Mouse (Mus musculus) heart, embryonic 14.5 days (tissue): ENCODE data around the gene Hmox2. TPM values are rescaled to one million over a fixed set of nuclear protein-coding genes. Genes with fewer than 3 reads are reported as not detected.
A peak's percentile ranks its signal among the peaks of the same experiment; 100 is the strongest.
"Not testable (repeated sequence)": the region's sequence is repeated elsewhere in the genome, so short reads cannot be mapped to it uniquely, and the experiment has no call there.

Experiments used
- ATAC-seq: fragments of 200-750 bp; cut with Nextera tagmentation; 2 replicates; pipeline ENCODE4 v1.8.0; 2017; ENCODE audit warnings: low read depth, moderate TSS enrichment; ENCODE audit not compliant: insufficient number of reproducible peaks, insufficient read depth, low FRiP score
- H3K27ac ChIP-seq, 2 experiments: fragments of 200-500 bp in 1 of 2; fragments of 300-500 bp in 1 of 2; sonication (generic) in 1 of 2; replicated peaks in 1 of 2; 2 replicates each; pipeline ENCODE4 v1.5.1; 2012 to 2014; ENCODE audit warnings: low read depth in 2 of 2, low read length in 2 of 2, control low read depth in 1 of 2, mild to moderate bottlenecking in 1 of 2, mixed read lengths in 1 of 2; ENCODE audit not compliant: control insufficient read depth in 1 of 2, insufficient read depth in 1 of 2
- H3K27me3 ChIP-seq: fragments of 300-500 bp; sonication (generic); 2 replicates; pipeline ENCODE4 v1.6.1; 2014; ENCODE audit warnings: mild to moderate bottlenecking, low read length, control low read depth; ENCODE audit not compliant: control insufficient read depth, insufficient read depth
- H3K36me3 ChIP-seq: fragments of 300-500 bp; sonication (generic); 2 replicates; pipeline ENCODE4 v1.6.1; 2014; ENCODE audit warnings: mild to moderate bottlenecking, control low read depth, low read length, mixed read lengths; ENCODE audit not compliant: control insufficient read depth, insufficient read depth
- H3K4me1 ChIP-seq, 2 experiments: fragments of 200-500 bp in 1 of 2; fragments of 300-500 bp in 1 of 2; sonication (generic) in 1 of 2; 2 replicates each; pipeline ENCODE4 v1.6.1; 2012 to 2014; ENCODE audit warnings: low read length in 2 of 2, control low read depth in 1 of 2, mixed read lengths in 1 of 2; ENCODE audit not compliant: control insufficient read depth in 2 of 2, insufficient read depth in 2 of 2
- H3K4me2 ChIP-seq: fragments of 300-500 bp; sonication (generic); 2 replicates; pipeline ENCODE4 v1.6.1; 2014; ENCODE audit warnings: mild to moderate bottlenecking, low read length
- H3K4me3 ChIP-seq, 2 experiments: fragments of 200-500 bp in 1 of 2; fragments of 300-500 bp in 1 of 2; sonication (generic) in 1 of 2; 2 replicates each; pipeline ENCODE4 v1.5.1; 2012 to 2014; ENCODE audit warnings: low read length in 2 of 2, mild to moderate bottlenecking in 2 of 2, control low read depth in 1 of 2, low read depth in 1 of 2, moderate library complexity in 1 of 2; ENCODE audit not compliant: control insufficient read depth in 1 of 2, insufficient read depth in 1 of 2
- H3K9ac ChIP-seq: fragments of 300-500 bp; sonication (generic); 2 replicates; pipeline ENCODE4 v1.6.1; 2014; ENCODE audit warnings: mild to moderate bottlenecking, low read length
- H3K9me3 ChIP-seq: fragments of 300-500 bp; sonication (generic); 2 replicates; pipeline ENCODE4 v1.6.1; 2016; ENCODE audit warnings: low read length, control low read depth; ENCODE audit not compliant: control insufficient read depth
- whole genome bisulfite sequencing: fragments of 180-500 bp; shearing (Covaris S2); extraction: QIAGEN DNeasy Blood & Tissue Kit; methylation state at CpG from one replicate; pipeline ENCODE4 v1.1.7; 2014; 5-methylcytosine and 5-hydroxymethylcytosine counted together
- polyA plus RNA-seq: library from polyadenylated mRNA; unstranded; fragments of >200 nt; fragmentation: Nextera tagmentation; extraction: Ambion mirVana; gene quantifications from 2 replicates; pipeline ENCODE4 v1.2.1, GENCODE M21; 2014

Hmox2 gene
- polyA plus RNA-seq, 1 experiment from 2014 or later, result 103 TPM

DNA sequence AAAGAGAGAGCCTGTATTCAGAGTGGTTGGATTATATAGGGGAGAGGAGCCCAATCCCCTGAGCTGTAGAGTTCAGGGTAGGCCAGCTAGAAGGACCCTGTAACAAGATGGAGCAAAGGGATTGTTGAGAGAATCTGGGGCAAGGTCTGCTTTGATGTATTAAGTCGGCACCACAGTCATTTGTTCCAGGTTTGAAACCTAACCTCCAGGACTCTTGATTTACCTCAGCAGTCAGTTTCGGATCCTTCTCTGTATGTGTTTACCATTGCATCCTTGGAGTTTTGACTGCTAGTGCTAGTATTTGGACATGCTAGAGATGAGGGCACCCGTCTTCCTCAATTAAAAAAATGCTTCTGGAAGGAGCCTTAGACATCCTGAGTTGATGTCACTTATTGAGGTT, 26.0 kb downstream of the Hmox2 start:
- no peaks in the 10 kb centered on the region for H3K27me3 ChIP-seq
- no peak overlapping the region for H3K9ac ChIP-seq
- peaks cover 0 to 11% of the 10 kb centered on the region in 2 experiments; a peak in 2 of 4 replicates for H3K4me1 ChIP-seq
- no peak overlapping the region for H3K27ac ChIP-seq
- 0 out of 2 replicates have a peak, but pooled peaks cover 3% of the 10 kb centered on the region for H3K36me3 ChIP-seq
- ATAC-seq, result no peak
- 93% methylated on average over 3 of the region's 3 CpGs for WGBS
- H3K9me3 ChIP-seq, result no peaks in the 10 kb centered on the region
- H3K4me2 ChIP-seq, result no peak overlapping the region
- H3K4me3 ChIP-seq, result no peak overlapping the region

DNA sequence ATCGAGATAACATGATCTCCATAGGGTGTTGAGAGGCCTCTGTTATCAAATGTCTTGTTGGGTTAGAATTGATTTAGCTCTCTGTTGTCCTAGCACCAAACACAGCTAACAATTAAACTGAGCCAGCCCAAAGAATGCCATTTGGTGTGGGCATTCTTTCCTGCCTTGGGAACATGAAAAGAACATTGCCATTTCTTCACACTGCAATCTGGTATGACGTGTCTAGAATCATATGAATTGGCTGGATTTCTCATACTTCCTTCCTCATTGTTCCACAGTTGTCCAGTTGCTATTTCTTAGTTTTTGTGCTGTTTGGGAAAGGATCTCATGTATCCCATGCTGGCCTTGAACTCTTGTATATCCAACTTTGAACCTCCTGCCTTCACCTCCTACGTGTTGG, 27.9 kb downstream of the Hmox2 start:
- no peak for ATAC-seq
- Histone ChIP-seq H3K4me3 (no peak overlapping the region), H3K9ac (no peak overlapping the region), H3K27ac (no peak overlapping the region), H3K9me3 (no peaks in the 10 kb centered on the region), H3K4me1 (peaks cover 0 to 19% of the 10 kb centered on the region in 2 experiments; a peak in 2 of 4 replicates), H3K4me2 (no peak overlapping the region), H3K36me3 (0 out of 2 replicates have a peak, but pooled peaks cover 3% of the 10 kb centered on the region), H3K27me3 (no peaks in the 10 kb centered on the region)
- WGBS, result 83% methylated on average over 3 of the region's 3 CpGs

DNA sequence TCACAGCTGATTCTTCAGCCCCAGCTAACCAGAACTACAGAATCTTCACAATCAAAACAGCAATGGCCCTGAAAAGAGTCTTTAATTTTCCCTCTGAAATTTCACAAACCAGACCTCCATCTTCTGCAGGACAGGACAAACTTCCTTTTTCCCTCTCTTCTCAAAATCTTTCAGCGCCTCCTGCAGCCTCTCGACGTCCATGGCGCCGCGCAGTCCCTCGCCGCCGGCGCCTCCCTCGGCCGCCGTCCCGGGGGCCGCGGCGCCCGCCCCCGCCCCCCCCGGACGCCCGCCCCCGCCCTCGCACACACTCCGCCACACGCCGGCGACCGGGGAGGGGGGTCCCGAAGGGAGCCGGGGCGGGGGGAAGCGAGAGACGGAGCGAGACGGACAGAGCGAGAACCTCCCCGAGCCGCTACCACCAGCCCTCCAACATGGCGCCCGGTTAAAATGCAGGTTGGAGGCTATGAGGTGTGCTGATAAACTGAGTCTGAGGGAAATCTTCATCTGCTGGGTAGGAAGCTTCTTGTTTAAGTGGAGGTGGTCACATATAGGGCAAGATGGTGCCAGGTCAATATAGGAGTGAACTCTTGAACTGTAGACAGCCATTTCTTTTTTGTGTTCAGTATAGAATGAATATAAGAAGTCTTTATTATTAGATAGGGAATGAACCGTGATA, 30.6 kb downstream of the Hmox2 start:
- peak overlapping the region; percentile 76 to 79 for H3K27ac ChIP-seq
- H3K27me3 ChIP-seq, H3K9me3 ChIP-seq, H3K36me3 ChIP-seq: not testable (repeated sequence)
- H3K4me3 ChIP-seq, result peak overlapping the region; percentile 47 to 49; a peak in 3 of 4 replicates
- peak overlapping the region; percentile 58 for H3K4me2 ChIP-seq
- WGBS, result 3% methylated on average over 32 of the region's 42 CpGs
- H3K9ac ChIP-seq, result peak overlapping the region; percentile 68
- peaks cover 0 to 28% of the 10 kb centered on the region in 2 experiments; a peak in 2 of 4 replicates for H3K4me1 ChIP-seq
- ATAC-seq, result peak; percentile 74

DNA sequence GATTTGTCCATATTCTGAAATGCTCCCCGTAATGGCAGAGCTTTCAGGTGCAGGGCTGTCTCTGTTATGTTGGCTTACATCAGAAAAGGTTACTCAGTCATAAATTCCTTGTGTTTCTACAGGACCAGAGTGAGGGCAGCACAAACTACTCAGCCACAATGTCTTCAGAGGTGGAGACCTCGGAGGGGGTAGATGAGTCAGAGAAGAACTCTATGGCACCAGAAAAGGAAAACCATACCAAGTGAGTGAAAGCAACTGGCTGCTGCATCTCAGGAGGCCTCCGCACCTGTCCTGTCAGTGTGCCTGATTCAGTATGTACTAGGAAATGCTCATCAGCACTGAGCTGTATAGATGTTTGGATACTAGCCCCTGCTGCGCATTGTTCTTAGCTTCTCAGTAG, 36.3 kb downstream of the Hmox2 start:
- H3K27me3 ChIP-seq, result no peaks in the 10 kb centered on the region
- H3K9ac ChIP-seq, result no peak overlapping the region
- peaks cover 0 to 22% of the 10 kb centered on the region in 2 experiments; a peak in 1 of 4 replicates for H3K4me1 ChIP-seq
- H3K4me2 ChIP-seq, result no peak overlapping the region
- no peaks in the 10 kb centered on the region for H3K9me3 ChIP-seq
- H3K36me3 ChIP-seq, result peaks cover 52% of the 10 kb centered on the region
- 75% methylated on average over 4 of the region's 4 CpGs for WGBS
- H3K4me3 ChIP-seq, result no peak overlapping the region
- no peak overlapping the region for H3K27ac ChIP-seq
- no peak for ATAC-seq

DNA sequence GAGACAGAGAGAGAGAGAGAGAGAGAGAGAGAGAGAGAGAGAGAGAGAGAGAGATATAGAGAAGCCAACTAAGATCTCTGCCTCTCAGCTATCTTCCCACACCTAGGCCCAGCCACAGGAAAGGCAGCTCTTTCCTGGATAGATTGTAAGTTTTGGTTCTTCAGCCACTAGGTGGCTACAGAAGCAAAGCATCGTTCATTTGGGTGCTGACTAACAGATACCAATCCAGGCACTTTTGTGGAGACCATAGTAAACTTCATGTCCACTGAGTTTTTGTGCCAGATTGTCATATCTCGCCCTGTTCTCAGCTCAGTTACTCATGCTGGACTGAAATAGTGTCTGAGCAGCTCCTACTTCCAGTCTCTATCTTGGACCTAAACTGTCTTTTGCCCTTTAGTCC, 37.1 kb downstream of the Hmox2 start:
- WGBS, result 25% methylated on average over 2 of the region's 2 CpGs
- no peak overlapping the region for H3K9ac ChIP-seq
- no peaks in the 10 kb centered on the region for H3K9me3 ChIP-seq
- 0 out of 2 replicates have a peak, but pooled peaks have one; percentile 28 for ATAC-seq
- H3K4me1 ChIP-seq, result peaks cover 0 to 18% of the 10 kb centered on the region in 2 experiments; a peak in 1 of 4 replicates
- no peak overlapping the region for H3K4me3 ChIP-seq
- no peaks in the 10 kb centered on the region for H3K27me3 ChIP-seq
- peaks cover 60% of the 10 kb centered on the region for H3K36me3 ChIP-seq
- 0 out of 4 replicates have a peak overlapping the region, but pooled peaks of 1 of the 2 experiments have one; percentile 21 for H3K27ac ChIP-seq
- no peak overlapping the region for H3K4me2 ChIP-seq

DNA sequence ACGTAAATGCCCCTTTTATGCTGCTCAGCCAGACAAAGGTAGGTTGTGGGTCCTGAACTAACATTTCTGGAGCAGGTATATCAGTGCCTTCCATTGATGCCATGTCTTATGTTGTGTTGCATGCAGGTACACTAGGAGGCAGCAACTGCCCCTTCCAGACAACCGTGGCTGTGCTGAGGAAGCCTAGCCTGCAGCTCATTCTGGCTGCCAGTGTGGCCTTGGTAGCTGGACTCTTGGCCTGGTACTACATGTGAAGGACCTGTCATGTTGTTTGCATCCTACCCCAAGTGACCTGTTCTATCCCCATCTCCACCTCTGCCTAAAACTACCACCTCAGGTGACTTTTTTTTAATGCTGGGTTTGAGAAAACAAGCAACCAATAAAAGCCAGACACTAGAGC, 39.7 kb downstream of the Hmox2 start:
- H3K4me2 ChIP-seq, result no peak overlapping the region
- H3K4me1 ChIP-seq, result peaks cover 0 to 16% of the 10 kb centered on the region in 2 experiments; a peak in 1 of 4 replicates
- 83% methylated on average over 2 of the region's 2 CpGs for WGBS
- H3K9me3 ChIP-seq, result no peaks in the 10 kb centered on the region
- H3K27me3 ChIP-seq, result no peaks in the 10 kb centered on the region
- ATAC-seq, result no peak
- H3K27ac ChIP-seq, result no peak overlapping the region
- no peak overlapping the region for H3K4me3 ChIP-seq
- peaks cover 85% of the 10 kb centered on the region for H3K36me3 ChIP-seq
- H3K9ac ChIP-seq, result no peak overlapping the region

DNA sequence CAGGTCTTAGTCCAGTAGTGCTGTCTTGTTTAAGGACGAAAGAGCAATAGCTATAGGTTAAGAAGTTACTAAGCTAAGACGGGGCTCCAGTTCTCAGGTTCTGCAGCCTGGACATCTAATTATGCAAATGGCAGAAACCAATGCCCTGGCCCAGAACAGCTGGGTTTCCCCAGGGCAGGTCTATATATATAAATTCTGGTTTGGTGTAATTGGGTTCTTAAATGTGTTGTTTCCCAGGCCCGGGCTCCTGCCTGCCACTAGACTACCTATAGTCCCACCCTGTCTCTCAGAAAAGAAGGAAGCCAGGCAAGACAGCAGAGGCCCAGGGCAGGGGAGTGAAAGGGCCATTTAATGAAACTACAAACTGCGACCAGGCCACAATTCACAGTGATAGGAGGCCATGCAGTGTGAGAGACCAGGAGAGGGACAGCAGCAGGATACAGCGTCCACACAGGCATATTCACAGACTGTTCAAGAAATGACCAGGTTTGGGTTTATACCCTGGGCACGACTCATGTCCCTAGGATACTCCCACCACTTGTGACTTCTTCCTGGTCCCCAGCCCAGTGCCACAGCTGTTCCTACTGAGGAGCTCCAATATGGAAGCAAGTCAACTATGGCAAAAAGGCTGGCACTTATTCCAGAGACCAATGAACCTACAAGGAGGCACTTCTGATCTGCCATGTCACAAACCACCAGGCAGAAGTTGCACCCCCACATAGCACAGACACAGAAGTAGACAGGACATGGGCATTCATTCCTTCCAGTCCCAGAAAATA, 41.0 kb downstream of the Hmox2 start:
- no peak for ATAC-seq
- WGBS, result 84% methylated on average over 6 of the region's 6 CpGs
- peaks cover 87% of the 10 kb centered on the region for H3K36me3 ChIP-seq

More for the DNA sequence above, 41.0 kb downstream of the Hmox2 start:
- Histone ChIP-seq H3K4me3 (no peak overlapping the region), H3K27ac (0 out of 4 replicates have a peak overlapping the region, but pooled peaks of 1 of the 2 experiments have one; percentile 8), H3K4me2 (no peak overlapping the region), H3K9ac (no peak overlapping the region), H3K27me3 (no peaks in the 10 kb centered on the region), H3K9me3 (no peaks in the 10 kb centered on the region), H3K4me1 (peaks cover 0 to 10% of the 10 kb centered on the region in 2 experiments; a peak in 1 of 4 replicates)
